Mouse (Mus musculus): ENCODE results near the gene Cobl. TPM values are rescaled to one million over a fixed set of nuclear protein-coding genes. Genes with fewer than 3 reads are reported as not detected.
A peak's percentile ranks its signal among the peaks of the same experiment; 100 is the strongest.

Gene Cobl
- polyA plus RNA-seq, 1 experiment from 2014 or later = 0.93 TPM

- DNase-seq (no peak), ATAC-seq (no peak)
- Histone ChIP-seq H3K27me3 (ENCODE audit: insufficient read depth, low read length) (no peaks in the 10 kb centered on the region), H3K4me1 (ENCODE audit: insufficient read depth) (no peaks in the 10 kb centered on the region), H3K4me3 (ENCODE audit: low read depth, low read length) (no peak overlapping the region), H3K36me3 (replicated peaks; ENCODE audit: insufficient read depth, low read length) (no peaks in the 10 kb centered on the region), H3K27ac (ENCODE audit: low read depth) (no peak overlapping the region), H3K9ac (replicated peaks) (no peak overlapping the region), H3K4me2 (ENCODE audit: low read depth, low read length) (no peak overlapping the region), H3K9me3 (ENCODE audit: low read length) (no peaks in the 10 kb centered on the region)
- no peak for TF ChIP-seq EP300 (IDR thresholded peaks at IDR 0.05; ENCODE audit: low read depth)
- TF ChIP-seq CTCF (IDR thresholded peaks at IDR 0.05; ENCODE audit: low read depth) = no peak
- WGBS (ENCODE audit: insufficient replicate concordance) = 73% methylated on average over 2 of the region's 2 CpGs
Measured at GRCm38 (mm10) chr11:12458392-12458791, 6.4 kb downstream of the Cobl start.

DNA sequence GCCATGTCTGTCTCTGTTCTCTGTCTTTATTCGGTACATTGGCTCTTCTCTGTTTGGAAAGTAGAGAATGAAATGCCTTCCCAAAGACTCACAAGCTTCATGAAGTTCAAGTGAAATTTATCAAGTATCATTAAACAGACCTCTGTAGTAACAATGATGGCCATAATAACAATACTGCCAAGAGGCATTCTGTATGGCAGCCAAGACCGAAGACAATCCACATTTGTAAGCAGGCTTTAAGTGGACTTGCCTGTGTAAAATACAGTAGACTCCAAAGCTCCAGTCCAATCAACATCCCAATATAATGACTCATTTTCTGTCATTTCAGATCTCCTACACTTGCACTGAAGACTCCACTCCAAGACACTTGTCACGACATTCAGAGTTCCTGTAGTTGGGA, 16.7 kb downstream of the Cobl start:
- H3K27me3 ChIP-seq (ENCODE audit: insufficient read depth, low read length) = no peaks in the 10 kb centered on the region
- H3K4me1 ChIP-seq (ENCODE audit: insufficient read depth) = no peaks in the 10 kb centered on the region
- H3K9ac ChIP-seq (replicated peaks) = no peak overlapping the region
- no peak for ATAC-seq
- no peaks in the 10 kb centered on the region for H3K9me3 ChIP-seq (ENCODE audit: low read length)
- H3K27ac ChIP-seq (ENCODE audit: low read depth) = no peak overlapping the region
- 80% methylated on average over 3 of the region's 3 CpGs for WGBS (ENCODE audit: insufficient replicate concordance)
- no peak for DNase-seq
- no peak overlapping the region for H3K4me2 ChIP-seq (ENCODE audit: low read depth, low read length)
- TF ChIP-seq EP300 (IDR thresholded peaks at IDR 0.05; ENCODE audit: low read depth) = no peak
- TF ChIP-seq CTCF (IDR thresholded peaks at IDR 0.05; ENCODE audit: low read depth) = no peak
- no peak overlapping the region for H3K4me3 ChIP-seq (ENCODE audit: low read depth, low read length)
- no peaks in the 10 kb centered on the region for H3K36me3 ChIP-seq (replicated peaks; ENCODE audit: insufficient read depth, low read length)

- Histone ChIP-seq H3K9ac (replicated peaks) (no peak overlapping the region), H3K4me1 (ENCODE audit: insufficient read depth) (no peaks in the 10 kb centered on the region), H3K36me3 (replicated peaks; ENCODE audit: insufficient read depth, low read length) (no peaks in the 10 kb centered on the region), H3K4me2 (ENCODE audit: low read depth, low read length) (no peak overlapping the region), H3K9me3 (ENCODE audit: low read length) (no peaks in the 10 kb centered on the region), H3K27ac (ENCODE audit: low read depth) (no peak overlapping the region), H3K27me3 (ENCODE audit: insufficient read depth, low read length) (no peaks in the 10 kb centered on the region), H3K4me3 (ENCODE audit: low read depth, low read length) (no peak overlapping the region)
- DNase-seq = no peak
- WGBS (ENCODE audit: insufficient replicate concordance) = 78% methylated on average over 2 of the region's 2 CpGs
- TF ChIP-seq CTCF (IDR thresholded peaks at IDR 0.05; ENCODE audit: low read depth) = no peak
- no peak for TF ChIP-seq EP300 (IDR thresholded peaks at IDR 0.05; ENCODE audit: low read depth)
- ATAC-seq = no peak
Measured at GRCm38 (mm10) chr11:12445222-12445621, 19.5 kb downstream of the Cobl start.

DNA sequence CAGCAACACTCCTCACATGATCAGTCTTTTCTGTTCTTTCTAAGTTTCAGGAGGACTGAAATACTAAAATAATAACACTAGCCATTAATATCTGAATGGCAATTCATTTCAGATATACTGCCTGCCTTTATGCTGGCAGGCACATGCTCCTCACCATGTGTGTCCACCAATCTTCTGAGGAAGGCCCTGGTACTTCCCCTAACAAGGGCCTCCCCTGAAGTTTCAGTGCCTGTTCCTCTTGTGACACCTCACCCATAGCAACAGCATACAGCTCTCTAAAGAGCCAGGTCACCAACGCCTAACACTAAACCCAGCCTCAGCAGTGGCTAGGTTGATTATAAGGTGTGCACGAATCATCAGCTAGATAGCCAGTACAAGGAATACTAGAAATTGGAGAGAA, 20.5 kb downstream of the Cobl start:
- Histone ChIP-seq H3K4me2 (ENCODE audit: low read depth, low read length) (no peak overlapping the region), H3K27ac (ENCODE audit: low read depth) (no peak overlapping the region), H3K9me3 (ENCODE audit: low read length) (no peaks in the 10 kb centered on the region), H3K36me3 (replicated peaks; ENCODE audit: insufficient read depth, low read length) (no peaks in the 10 kb centered on the region), H3K27me3 (ENCODE audit: insufficient read depth, low read length) (no peaks in the 10 kb centered on the region), H3K4me3 (ENCODE audit: low read depth, low read length) (no peak overlapping the region), H3K9ac (replicated peaks) (no peak overlapping the region), H3K4me1 (ENCODE audit: insufficient read depth) (no peaks in the 10 kb centered on the region)
- no peak for ATAC-seq
- 52% methylated on average over 2 of the region's 2 CpGs for WGBS (ENCODE audit: insufficient replicate concordance)
- TF ChIP-seq CTCF (IDR thresholded peaks at IDR 0.05; ENCODE audit: low read depth) (no peak), EP300 (IDR thresholded peaks at IDR 0.05; ENCODE audit: low read depth) (no peak)
- DNase-seq = no peak

GRCm38 (mm10) chr11:12443614-12444013, 21.1 kb downstream of the Cobl start:
- Histone ChIP-seq H3K9ac (replicated peaks) (no peak overlapping the region), H3K27me3 (ENCODE audit: insufficient read depth, low read length) (no peaks in the 10 kb centered on the region), H3K4me2 (ENCODE audit: low read depth, low read length) (no peak overlapping the region), H3K9me3 (ENCODE audit: low read length) (no peaks in the 10 kb centered on the region), H3K36me3 (replicated peaks; ENCODE audit: insufficient read depth, low read length) (no peaks in the 10 kb centered on the region), H3K27ac (ENCODE audit: low read depth) (no peak overlapping the region), H3K4me3 (ENCODE audit: low read depth, low read length) (no peak overlapping the region), H3K4me1 (ENCODE audit: insufficient read depth) (no peaks in the 10 kb centered on the region)
- no peak for DNase-seq
- no peak for ATAC-seq
- 67% methylated on average over 4 of the region's 4 CpGs for WGBS (ENCODE audit: insufficient replicate concordance)
- TF ChIP-seq CTCF (IDR thresholded peaks at IDR 0.05; ENCODE audit: low read depth) (no peak), EP300 (IDR thresholded peaks at IDR 0.05; ENCODE audit: low read depth) (no peak)

DNA sequence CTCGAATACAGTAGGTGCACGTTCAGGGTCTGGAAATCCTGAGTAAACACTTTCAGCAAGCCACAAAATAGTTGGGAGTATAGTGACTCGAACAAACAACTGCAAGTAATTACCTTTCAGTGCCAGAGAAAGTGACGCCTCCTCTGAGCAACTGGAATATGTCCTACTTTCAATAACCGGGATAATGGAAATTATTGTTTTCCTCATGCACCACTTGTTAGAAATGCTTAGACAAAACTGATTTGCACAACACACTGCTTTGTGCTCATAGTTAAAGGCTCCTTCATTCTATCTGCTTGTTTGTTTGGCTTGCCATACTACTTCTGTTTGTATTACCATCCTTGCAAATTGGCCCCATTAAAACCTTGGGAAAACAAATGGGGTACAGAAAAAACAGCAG, 21.6 kb downstream of the Cobl start:
- H3K4me1 ChIP-seq (ENCODE audit: insufficient read depth) = no peaks in the 10 kb centered on the region
- H3K4me2 ChIP-seq (ENCODE audit: low read depth, low read length) = no peak overlapping the region
- WGBS (ENCODE audit: insufficient replicate concordance) = 74% methylated on average over 5 of the region's 5 CpGs
- H3K9ac ChIP-seq (replicated peaks) = no peak overlapping the region
- no peaks in the 10 kb centered on the region for H3K36me3 ChIP-seq (replicated peaks; ENCODE audit: insufficient read depth, low read length)
- H3K4me3 ChIP-seq (ENCODE audit: low read depth, low read length) = no peak overlapping the region
- TF ChIP-seq CTCF (IDR thresholded peaks at IDR 0.05; ENCODE audit: low read depth) = no peak
- no peak for TF ChIP-seq EP300 (IDR thresholded peaks at IDR 0.05; ENCODE audit: low read depth)
- no peak overlapping the region for H3K27ac ChIP-seq (ENCODE audit: low read depth)
- no peak for DNase-seq
- H3K9me3 ChIP-seq (ENCODE audit: low read length) = no peaks in the 10 kb centered on the region
- no peak for ATAC-seq
- no peaks in the 10 kb centered on the region for H3K27me3 ChIP-seq (ENCODE audit: insufficient read depth, low read length)

GRCm38 (mm10) chr11:12442283-12442682, 22.5 kb downstream of the Cobl start:
- DNase-seq (peak; percentile 16), ATAC-seq (no peak)
- no peak overlapping the region for H3K4me3 ChIP-seq (ENCODE audit: low read depth, low read length)

More at GRCm38 (mm10) chr11:12442283-12442682, 22.5 kb downstream of the Cobl start:
- Histone ChIP-seq H3K4me2 (ENCODE audit: low read depth, low read length) (no peak overlapping the region), H3K36me3 (replicated peaks; ENCODE audit: insufficient read depth, low read length) (no peaks in the 10 kb centered on the region), H3K9me3 (ENCODE audit: low read length) (no peaks in the 10 kb centered on the region), H3K4me1 (ENCODE audit: insufficient read depth) (no peaks in the 10 kb centered on the region), H3K9ac (replicated peaks) (no peak overlapping the region), H3K27me3 (ENCODE audit: insufficient read depth, low read length) (no peaks in the 10 kb centered on the region), H3K27ac (ENCODE audit: low read depth) (no peak overlapping the region)
- TF ChIP-seq CTCF (IDR thresholded peaks at IDR 0.05; ENCODE audit: low read depth) = no peak
- TF ChIP-seq EP300 (IDR thresholded peaks at IDR 0.05; ENCODE audit: low read depth) = no peak
- WGBS (ENCODE audit: insufficient replicate concordance) = 57% methylated on average over 4 of the region's 4 CpGs
